Mouse (Mus musculus) left cerebral cortex, postnatal 36 days (tissue): ENCODE results near the gene Rnf167. TPM values are rescaled to one million over a fixed set of nuclear protein-coding genes. Genes with fewer than 3 reads are reported as not detected.
A peak's percentile ranks its signal among the peaks of the same experiment; 100 is the strongest.

Experiments used
- DNase-seq, 2 experiments: peaks; one replicate each; pipeline ENCODE4 v3.0.0; 2021 to 2022; ENCODE audit warnings: low spot score in 2 of 2, mixed read lengths in 1 of 2
- intact Hi-C: fragments of 180-260 bp; cut with DNase I; formaldehyde crosslinking; loops from one replicate; pipeline ENCODE4 v1.15.1; 2025
- total RNA-seq, 2 experiments: library from RNA; stranded (reverse); gene quantifications; 2 replicates each; pipeline ENCODE4 v1.2.3; 2021

Rnf167 gene
- total RNA-seq, 2 experiments from 2014 or later: 78.6 to 87.8 TPM

DNA sequence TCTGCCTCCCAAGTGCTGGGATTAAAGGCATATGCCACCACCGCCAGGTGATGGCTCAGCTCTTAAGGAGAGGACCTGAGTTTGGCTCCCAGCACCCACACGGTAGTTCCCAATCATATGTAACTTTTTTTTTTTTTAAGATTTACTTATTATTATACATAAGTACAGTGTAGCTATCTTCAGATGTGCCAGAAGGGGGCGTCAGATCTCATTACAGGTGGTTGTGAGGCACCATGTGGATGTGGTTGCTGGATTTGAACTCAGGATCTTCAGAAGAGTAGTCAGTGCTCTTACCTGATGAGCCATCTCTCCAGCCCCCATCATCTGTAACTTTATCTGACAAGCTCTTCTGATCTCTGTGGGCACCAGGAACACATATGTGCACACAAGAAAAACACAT is 50.3 kb downstream of the Rnf167 start:
- intact Hi-C loops: no loop called here
- no peak for DNase-seq

DNA sequence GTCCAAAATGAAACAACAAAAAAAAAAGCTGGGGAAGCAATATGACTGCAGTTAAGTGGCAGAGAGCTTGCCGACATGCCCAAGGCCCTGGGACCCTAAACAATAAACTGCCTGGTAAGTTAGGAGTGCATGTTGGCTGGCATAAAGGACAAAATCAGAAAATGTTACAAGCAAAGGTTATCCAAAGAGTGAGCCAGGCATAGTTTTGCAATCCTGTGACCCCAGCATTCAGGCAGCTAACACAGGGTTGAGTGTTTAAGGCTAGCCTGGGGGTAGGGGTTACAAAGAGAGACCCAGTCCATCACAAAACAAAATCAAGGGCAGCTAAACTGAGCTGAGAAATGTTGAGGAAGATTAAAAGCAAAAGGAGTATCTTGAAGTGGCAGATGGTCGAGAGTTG is 52.0 kb downstream of the Rnf167 start:
- DNase-seq: no peak
- intact Hi-C loops: no loop called here

DNA sequence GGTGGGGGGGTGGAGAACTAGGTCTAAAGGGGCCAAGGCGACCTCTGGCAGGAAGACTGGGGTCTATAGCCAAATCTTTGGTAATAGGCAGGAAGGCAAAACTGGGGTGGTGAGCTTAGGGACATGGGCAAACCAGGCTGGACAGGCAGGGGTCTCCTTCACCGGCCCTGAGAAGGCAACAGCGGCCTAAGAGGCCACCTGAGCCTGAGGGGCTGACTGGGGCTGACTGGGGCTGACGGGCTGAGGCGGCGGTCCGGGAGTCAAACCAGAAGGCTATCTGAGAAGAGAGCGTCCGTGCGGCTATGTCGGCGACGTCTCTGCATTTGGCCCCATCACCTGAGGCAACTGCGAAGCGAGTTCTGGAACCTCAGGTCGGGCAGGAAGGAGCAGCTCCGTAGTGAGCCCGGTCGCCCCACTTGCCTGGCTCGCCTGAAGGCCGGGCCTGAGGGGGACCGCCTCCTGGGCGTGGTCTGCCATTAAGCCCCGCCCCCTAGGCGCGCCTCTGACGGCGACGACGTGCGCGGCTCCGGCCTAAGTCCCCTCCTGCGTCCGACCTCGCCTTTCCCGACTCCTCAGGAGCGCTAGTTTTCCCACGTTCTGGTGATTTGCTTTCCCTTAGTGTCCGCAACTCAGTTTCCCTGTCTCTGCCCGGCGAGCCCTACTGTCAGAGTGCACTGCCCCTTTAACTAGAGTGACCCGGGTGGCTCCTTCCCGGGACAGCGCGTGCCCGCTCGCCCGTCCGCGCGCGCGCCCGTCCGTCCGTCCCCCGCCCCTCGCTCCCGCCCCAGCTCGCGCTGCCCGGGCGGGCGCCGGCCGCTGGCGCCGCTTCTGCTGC is 52.9 kb downstream of the Rnf167 start, which contains the start of the genes Inca1 and Kif1c:
Gene Inca1 (minus strand): TSS at position 434 of the 835 bp plus-strand sequence.
Gene Kif1c (plus strand): TSS at position 827 of the 835 bp plus-strand sequence.
- intact Hi-C loops: loop anchor here (2.0 to 5.0 kb wide), 2 partner anchors 13 to 57 kb away; no protein-coding TSS in a partner anchor

DNA sequence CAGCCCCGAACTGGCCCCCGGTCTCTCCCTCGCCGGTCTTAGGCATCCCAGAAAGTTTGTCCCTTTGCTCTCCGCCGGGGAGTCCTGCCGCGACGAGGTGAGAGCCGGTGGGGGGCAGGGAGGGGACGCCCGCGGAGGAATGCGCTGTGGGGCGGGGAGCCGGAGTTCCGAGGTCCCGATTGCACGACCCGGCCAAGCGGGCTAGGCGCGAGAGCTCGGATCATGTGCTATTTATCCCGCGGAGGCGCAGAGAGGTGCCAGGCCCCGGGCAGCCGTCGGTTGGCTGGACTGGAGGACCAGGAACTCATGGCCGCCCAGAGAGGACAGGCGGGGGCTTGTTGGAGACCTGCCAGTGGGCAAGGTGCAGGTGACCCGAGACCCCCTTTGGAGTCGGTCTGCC is 53.6 kb downstream of the Rnf167 start:
- intact Hi-C loops: loop anchor here (2.0 to 5.0 kb wide), 2 partner anchors 14 to 57 kb away; no protein-coding TSS in a partner anchor
- peak; percentile 64 to 68 for DNase-seq

More for the DNA sequence above, 52.9 kb downstream of the Rnf167 start, which contains the start of the genes Inca1 and Kif1c:
- peak; percentile 94 to 96 for DNase-seq

Other genes starting within 250 kb of the Rnf167 start
- 10 to 100 TPM; 35.5 to 37.0 TPM for gene Pelp1, start 237.2 kb upstream of the Rnf167 start, total RNA-seq
- gene Arrb2, start 214.6 kb upstream of the Rnf167 start, total RNA-seq: 10 to 100 TPM; 55.5 to 76.0 TPM
- gene Med11, start 195.3 kb upstream of the Rnf167 start, total RNA-seq: 10 to 100 TPM; 14.0 to 16.7 TPM
- gene Zmynd15, start 187.8 kb upstream of the Rnf167 start, total RNA-seq: under 1 TPM; 0.12 to 0.86 TPM
- gene Cxcl16, start 187.3 kb upstream of the Rnf167 start, total RNA-seq: 1 to 10 TPM in 1 of 2 experiments, under 1 TPM in 1; 0.94 to 1.0 TPM
- gene Tm4sf5, start 142.0 kb upstream of the Rnf167 start, total RNA-seq: not detected
- not detected for gene Vmo1, start 132.6 kb upstream of the Rnf167 start, total RNA-seq
- not detected for gene Gltpd2, start 128.0 kb upstream of the Rnf167 start, total RNA-seq
- gene Psmb6, start 121.9 kb upstream of the Rnf167 start, total RNA-seq: 100 to 1,000 TPM; 164 to 187 TPM
- gene Gm40193, start 114.3 kb upstream of the Rnf167 start, total RNA-seq: not detected
- 10 to 100 TPM; 14.5 to 20.7 TPM for gene Pld2, start 107.2 kb upstream of the Rnf167 start, total RNA-seq
- 100 to 1,000 TPM; 380 to 465 TPM for gene Mink1, start 84.4 kb upstream of the Rnf167 start, total RNA-seq
- not detected for gene 4930544D05Rik, start 31.4 kb upstream of the Rnf167 start, total RNA-seq
- gene Chrne, start 28.0 kb upstream of the Rnf167 start, total RNA-seq: not detected
- not detected for gene Gp1ba, start 8.1 kb upstream of the Rnf167 start, total RNA-seq
- gene Slc25a11, start 244 bp downstream of the Rnf167 start, total RNA-seq: 100 to 1,000 TPM; 113 to 125 TPM
- gene Pfn1, start 7.4 kb downstream of the Rnf167 start, total RNA-seq: 100 to 1,000 TPM; 217 to 244 TPM
- gene Eno3, start 10.0 kb downstream of the Rnf167 start, total RNA-seq: 1 to 10 TPM; 9.5 to 9.6 TPM
- 10 to 100 TPM; 52.5 to 57.8 TPM for gene Spag7, start 22.2 kb downstream of the Rnf167 start, total RNA-seq
- 100 to 1,000 TPM; 232 to 256 TPM for gene Camta2, start 40.9 kb downstream of the Rnf167 start, total RNA-seq
- gene Inca1, start 52.9 kb downstream of the Rnf167 start, total RNA-seq: 1 to 10 TPM; 1.8 to 1.9 TPM
- gene Kif1c, start 53.3 kb downstream of the Rnf167 start, total RNA-seq: 10 to 100 TPM; 58.9 to 59.3 TPM
- 10 to 100 TPM; 17.3 to 21.7 TPM for gene Zfp3, start 117.0 kb downstream of the Rnf167 start, total RNA-seq
- gene Scimp, start 165.4 kb downstream of the Rnf167 start, total RNA-seq: not detected
- 100 to 1,000 TPM; 124 to 125 TPM for gene Rabep1, start 197.5 kb downstream of the Rnf167 start, total RNA-seq